Mouse (Mus musculus): Measurements from ENCODE around the gene Slc2a5. TPM values are rescaled to one million over a fixed set of nuclear protein-coding genes. Genes with fewer than 3 reads are reported as not detected.
A peak's percentile ranks its signal among the peaks of the same experiment; 100 is the strongest.

Slc2a5 gene
- polyA plus RNA-seq, 1 experiment from 2014 or later: 2.8 TPM

DNA sequence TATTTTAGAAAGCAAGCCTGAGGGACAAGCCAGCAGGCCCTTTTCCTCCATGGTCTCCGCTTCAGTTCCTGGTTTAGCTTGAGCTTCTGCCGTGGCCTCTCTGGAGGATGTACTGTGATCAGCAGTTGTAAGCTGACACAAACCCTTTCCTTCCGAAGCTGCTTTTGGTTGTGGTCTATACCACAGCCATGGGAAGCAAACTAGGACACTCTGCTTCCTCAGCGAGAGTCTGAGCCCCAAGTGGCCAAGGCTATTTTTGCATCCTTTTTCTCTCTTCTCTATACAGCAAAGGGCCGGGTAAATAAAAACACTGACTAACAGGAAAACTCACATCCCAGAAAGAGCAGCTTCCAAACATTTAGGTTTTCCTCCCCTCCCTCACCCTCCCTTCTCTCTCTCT, 1.8 kb upstream of the Slc2a5 start:
- Histone ChIP-seq H3K36me3 (replicated peaks; ENCODE audit: control insufficient read depth, insufficient read depth) (no peaks in the 10 kb centered on the region), H3K4me3 (replicated peaks; ENCODE audit: low read length) (no peak overlapping the region), H3K9ac (no peak overlapping the region), H3K27me3 (ENCODE audit: control insufficient read depth, insufficient read depth, low read length) (no peaks in the 10 kb centered on the region), H3K4me2 (replicated peaks) (no peak overlapping the region), H3K4me1 (replicated peaks; ENCODE audit: control insufficient read depth, insufficient read depth, low read length) (no peaks in the 10 kb centered on the region; the same call in 1 of the 2 replicates), H3K27ac (no peak overlapping the region), H3K9me3 (ENCODE audit: control insufficient read depth, low read length) (no peaks in the 10 kb centered on the region)
- DNase-seq (ENCODE audit: low spot score): peak; percentile 51
- no peak for ATAC-seq (ENCODE audit: low FRiP score)
- 43% methylated on average over 5 of the region's 5 CpGs for WGBS

DNA sequence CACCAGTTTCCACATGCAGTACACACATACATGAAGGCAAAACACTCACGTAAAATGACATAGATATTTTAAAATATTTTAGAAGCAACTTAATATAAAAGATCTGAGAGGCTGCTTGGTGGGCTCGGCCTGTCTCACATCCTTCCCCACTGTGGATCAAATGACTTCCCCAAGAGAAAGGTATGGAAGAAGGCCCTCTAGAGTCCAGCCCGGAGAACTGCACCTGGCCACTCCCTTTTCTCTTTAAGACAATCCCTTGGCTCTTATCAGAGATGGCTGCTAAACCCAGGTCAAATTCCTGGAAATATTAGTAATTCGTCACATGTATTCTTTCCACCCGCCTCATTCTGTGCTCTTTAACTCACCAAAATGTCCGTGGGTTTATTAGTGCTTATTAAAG, 920 bp upstream of the Slc2a5 start:
- Histone ChIP-seq H3K27ac (no peak overlapping the region), H3K9ac (no peak overlapping the region), H3K9me3 (ENCODE audit: control insufficient read depth, low read length) (no peaks in the 10 kb centered on the region), H3K27me3 (ENCODE audit: control insufficient read depth, insufficient read depth, low read length) (no peaks in the 10 kb centered on the region), H3K4me2 (replicated peaks) (no peak overlapping the region), H3K4me1 (replicated peaks; ENCODE audit: control insufficient read depth, insufficient read depth, low read length) (no peaks in the 10 kb centered on the region; the same call in 1 of the 2 replicates), H3K4me3 (replicated peaks; ENCODE audit: low read length) (no peak overlapping the region), H3K36me3 (replicated peaks; ENCODE audit: control insufficient read depth, insufficient read depth) (no peaks in the 10 kb centered on the region)
- no peak for DNase-seq (ENCODE audit: low spot score)
- no peak for ATAC-seq (ENCODE audit: low FRiP score)
- WGBS: 71% methylated on average over 6 of the region's 6 CpGs

DNA sequence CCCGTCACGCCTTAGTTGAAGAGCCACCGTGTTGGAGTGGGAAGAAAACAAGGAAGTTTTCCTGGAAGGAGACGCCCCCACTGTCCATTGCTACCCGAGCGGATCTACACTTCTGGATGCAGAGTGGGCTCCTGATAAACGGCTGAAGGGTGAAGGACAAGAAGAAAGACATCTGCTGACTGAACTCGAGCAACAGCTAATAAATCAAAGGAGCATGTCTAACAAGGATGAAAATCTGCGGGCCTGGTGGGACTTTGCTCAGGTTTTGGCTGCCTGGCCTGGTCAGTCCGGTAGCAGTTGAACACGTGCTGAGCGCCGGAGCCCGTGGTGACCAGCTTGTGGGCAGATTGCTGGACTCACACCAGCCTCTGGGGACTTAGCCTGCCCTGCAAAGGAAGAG, 557 bp downstream of the Slc2a5 start:
- no peaks in the 10 kb centered on the region for H3K27me3 ChIP-seq (ENCODE audit: control insufficient read depth, insufficient read depth, low read length)
- H3K27ac ChIP-seq: no peak overlapping the region
- WGBS: 57% methylated on average over 14 of the region's 14 CpGs
- H3K9ac ChIP-seq: no peak overlapping the region
- no peak overlapping the region for H3K4me3 ChIP-seq (replicated peaks; ENCODE audit: low read length)
- no peaks in the 10 kb centered on the region for H3K36me3 ChIP-seq (replicated peaks; ENCODE audit: control insufficient read depth, insufficient read depth)
- DNase-seq (ENCODE audit: low spot score) (no peak), ATAC-seq (ENCODE audit: low FRiP score) (no peak)
- H3K9me3 ChIP-seq (ENCODE audit: control insufficient read depth, low read length): no peaks in the 10 kb centered on the region
- H3K4me2 ChIP-seq (replicated peaks): peak overlapping the region; percentile 39; the same call in 1 of the 2 replicates
- no peaks in the 10 kb centered on the region; the same call in 1 of the 2 replicates for H3K4me1 ChIP-seq (replicated peaks; ENCODE audit: control insufficient read depth, insufficient read depth, low read length)

DNA sequence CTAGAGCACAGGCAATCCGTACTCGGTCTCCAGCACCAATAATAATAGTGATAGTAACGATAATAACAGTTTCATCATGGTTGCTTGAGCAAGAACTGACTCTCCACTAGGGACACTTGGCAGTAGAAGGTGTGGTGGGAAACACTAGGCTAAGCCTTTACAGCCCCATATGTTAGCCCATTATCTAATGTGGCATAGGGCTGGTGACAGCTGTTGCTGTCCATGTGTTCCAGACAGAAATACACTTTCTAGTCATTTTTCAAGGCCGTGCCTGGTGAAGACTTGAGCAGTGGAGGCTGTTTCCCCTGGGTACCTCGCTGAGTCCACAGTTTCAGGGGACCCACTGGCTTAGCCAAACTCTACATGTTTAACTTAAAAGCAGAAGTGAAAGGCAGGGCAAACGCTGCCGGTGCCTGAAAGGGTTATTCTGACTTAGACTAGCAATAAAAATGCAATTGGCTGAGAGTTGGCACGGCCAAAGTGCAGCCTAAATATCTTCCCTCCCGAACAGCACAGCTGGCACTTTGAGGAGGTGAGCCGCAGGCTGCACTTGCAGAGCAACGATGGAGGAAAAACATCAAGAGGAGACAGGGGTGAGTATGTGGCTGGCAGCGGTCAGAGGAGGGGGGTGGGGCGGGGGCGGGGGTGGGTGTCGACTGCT, 1.2 kb downstream of the Slc2a5 start:
- ATAC-seq (ENCODE audit: low FRiP score): no peak; the same call in 1 of the 2 replicates
- no peaks in the 10 kb centered on the region for H3K36me3 ChIP-seq (replicated peaks; ENCODE audit: control insufficient read depth, insufficient read depth)
- no peak overlapping the region for H3K4me2 ChIP-seq (replicated peaks)
- no peak overlapping the region for H3K27ac ChIP-seq
- no peaks in the 10 kb centered on the region; the same call in 1 of the 2 replicates for H3K4me1 ChIP-seq (replicated peaks; ENCODE audit: control insufficient read depth, insufficient read depth, low read length)
- H3K4me3 ChIP-seq (replicated peaks; ENCODE audit: low read length): no peak overlapping the region
- H3K27me3 ChIP-seq (ENCODE audit: control insufficient read depth, insufficient read depth, low read length): no peaks in the 10 kb centered on the region
- no peaks in the 10 kb centered on the region for H3K9me3 ChIP-seq (ENCODE audit: control insufficient read depth, low read length)
- no peak for DNase-seq (ENCODE audit: low spot score)
- no peak overlapping the region for H3K9ac ChIP-seq
- WGBS: 49% methylated on average over 15 of the region's 15 CpGs

DNA sequence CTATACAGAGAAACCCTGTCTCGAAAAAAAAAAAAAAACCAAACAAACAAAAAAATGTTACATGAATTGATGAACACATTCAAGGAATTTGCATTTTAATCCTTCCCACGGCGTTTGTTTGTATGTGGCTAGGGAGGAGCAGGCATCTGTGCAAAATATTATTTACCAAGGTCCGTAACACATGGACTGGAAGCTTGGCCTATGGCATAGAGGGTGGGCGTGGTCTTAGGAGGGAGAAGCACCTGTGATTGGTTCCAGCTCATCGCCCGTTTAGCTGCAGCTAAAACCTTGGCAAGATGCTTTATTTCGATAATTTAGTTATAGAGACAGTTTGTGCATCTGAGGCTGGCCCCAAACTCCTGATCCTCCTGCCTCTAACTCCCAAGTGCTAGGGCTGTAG, 2.3 kb downstream of the Slc2a5 start:
- DNase-seq (ENCODE audit: low spot score): no peak
- Histone ChIP-seq H3K4me3 (replicated peaks; ENCODE audit: low read length) (no peak overlapping the region), H3K27ac (no peak overlapping the region), H3K27me3 (ENCODE audit: control insufficient read depth, insufficient read depth, low read length) (no peaks in the 10 kb centered on the region), H3K4me1 (replicated peaks; ENCODE audit: control insufficient read depth, insufficient read depth, low read length) (no peaks in the 10 kb centered on the region; the same call in 1 of the 2 replicates), H3K4me2 (replicated peaks) (no peak overlapping the region), H3K9ac (no peak overlapping the region), H3K9me3 (ENCODE audit: control insufficient read depth, low read length) (no peaks in the 10 kb centered on the region), H3K36me3 (replicated peaks; ENCODE audit: control insufficient read depth, insufficient read depth) (no peaks in the 10 kb centered on the region)
- no peak for ATAC-seq (ENCODE audit: low FRiP score)
- 71% methylated on average over 8 of the region's 8 CpGs for WGBS

DNA sequence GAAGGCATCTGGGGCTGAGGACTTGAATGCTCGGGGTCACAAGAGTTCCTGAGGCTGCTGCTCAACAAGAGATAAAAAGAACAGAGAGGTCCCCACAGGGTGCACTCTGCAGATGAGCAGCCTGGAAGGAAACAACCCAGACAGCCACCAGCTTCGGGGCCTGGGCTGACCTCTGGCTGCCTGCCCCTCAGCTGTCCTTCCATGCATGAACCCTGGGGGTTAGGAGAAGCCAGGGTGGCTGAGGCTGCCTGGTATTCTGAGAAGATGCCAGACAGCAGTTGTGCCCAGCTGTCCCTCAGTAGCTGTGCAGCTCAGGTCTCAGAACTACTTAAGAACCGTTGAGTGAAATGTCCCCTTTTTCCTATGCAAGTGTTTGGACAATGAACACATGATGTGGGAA, 3.4 kb downstream of the Slc2a5 start:
- no peak for ATAC-seq (ENCODE audit: low FRiP score)
- Histone ChIP-seq H3K36me3 (replicated peaks; ENCODE audit: control insufficient read depth, insufficient read depth) (no peaks in the 10 kb centered on the region), H3K4me2 (replicated peaks) (no peak overlapping the region), H3K9ac (no peak overlapping the region), H3K27me3 (ENCODE audit: control insufficient read depth, insufficient read depth, low read length) (no peaks in the 10 kb centered on the region), H3K9me3 (ENCODE audit: control insufficient read depth, low read length) (no peaks in the 10 kb centered on the region), H3K4me1 (replicated peaks; ENCODE audit: control insufficient read depth, insufficient read depth, low read length) (no peaks in the 10 kb centered on the region; the same call in 1 of the 2 replicates), H3K27ac (no peak overlapping the region), H3K4me3 (replicated peaks; ENCODE audit: low read length) (no peak overlapping the region)
- DNase-seq (ENCODE audit: low spot score): no peak
- 58% methylated on average over 3 of the region's 3 CpGs for WGBS

DNA sequence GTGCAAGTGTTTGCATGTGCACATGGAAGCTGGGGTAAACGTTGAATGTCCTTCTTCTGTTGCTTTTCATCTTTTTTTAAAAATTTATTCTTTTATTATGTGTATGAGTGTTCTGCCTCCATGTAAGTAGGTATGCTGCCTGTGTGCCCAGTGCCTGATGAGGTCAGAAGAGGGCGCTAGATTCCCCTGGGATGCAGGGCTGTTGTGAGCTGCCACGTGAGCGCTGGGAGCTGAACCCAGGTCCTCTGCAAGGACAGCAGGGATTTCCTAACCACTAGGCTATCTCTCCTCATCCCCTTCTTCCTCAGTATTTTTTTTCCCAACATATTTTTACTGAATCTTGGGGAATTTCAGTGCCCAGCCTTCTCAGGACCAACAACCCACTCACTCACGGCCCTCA, 7.3 kb downstream of the Slc2a5 start:
- no peak overlapping the region for H3K9ac ChIP-seq
- 88% methylated on average over 5 of the region's 5 CpGs for WGBS
- no peaks in the 10 kb centered on the region for H3K4me1 ChIP-seq (replicated peaks; ENCODE audit: control insufficient read depth, insufficient read depth, low read length)
- no peak overlapping the region for H3K4me3 ChIP-seq (replicated peaks; ENCODE audit: low read length)
- no peak for DNase-seq (ENCODE audit: low spot score)
- no peaks in the 10 kb centered on the region for H3K36me3 ChIP-seq (replicated peaks; ENCODE audit: control insufficient read depth, insufficient read depth)
- H3K9me3 ChIP-seq (ENCODE audit: control insufficient read depth, low read length): no peaks in the 10 kb centered on the region
- no peak overlapping the region for H3K27ac ChIP-seq
- H3K27me3 ChIP-seq (ENCODE audit: control insufficient read depth, insufficient read depth, low read length): no peaks in the 10 kb centered on the region
- ATAC-seq (ENCODE audit: low FRiP score): no peak
- H3K4me2 ChIP-seq (replicated peaks): no peak overlapping the region

DNA sequence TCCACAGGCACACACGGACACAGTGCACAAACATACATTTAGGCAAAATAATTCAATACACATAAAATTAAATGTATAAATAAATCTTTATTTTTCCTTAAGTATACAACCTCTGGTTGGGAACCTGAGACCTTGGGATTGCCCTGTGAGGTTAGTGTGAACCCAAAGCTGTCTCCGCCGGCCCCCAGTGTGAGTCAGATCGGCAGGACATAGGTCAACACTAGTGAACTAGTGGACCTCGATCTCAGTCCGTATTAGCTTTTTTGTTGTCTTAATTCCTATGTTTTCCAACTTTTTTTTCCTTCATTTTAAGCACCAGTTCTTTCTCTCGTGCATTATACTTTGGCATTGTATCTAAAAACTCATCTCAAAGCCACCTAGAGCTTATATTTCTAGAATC, 8.8 kb downstream of the Slc2a5 start:
- ATAC-seq (ENCODE audit: low FRiP score) (no peak), DNase-seq (ENCODE audit: low spot score) (no peak)
- Histone ChIP-seq H3K4me3 (replicated peaks; ENCODE audit: low read length) (no peak overlapping the region), H3K27ac (no peak overlapping the region), H3K27me3 (ENCODE audit: control insufficient read depth, insufficient read depth, low read length) (no peaks in the 10 kb centered on the region), H3K4me2 (replicated peaks) (no peak overlapping the region), H3K9ac (no peak overlapping the region), H3K4me1 (replicated peaks; ENCODE audit: control insufficient read depth, insufficient read depth, low read length) (no peaks in the 10 kb centered on the region), H3K9me3 (ENCODE audit: control insufficient read depth, low read length) (no peaks in the 10 kb centered on the region), H3K36me3 (replicated peaks; ENCODE audit: control insufficient read depth, insufficient read depth) (no peaks in the 10 kb centered on the region)
- WGBS: 92% methylated on average over 7 of the region's 7 CpGs

DNA sequence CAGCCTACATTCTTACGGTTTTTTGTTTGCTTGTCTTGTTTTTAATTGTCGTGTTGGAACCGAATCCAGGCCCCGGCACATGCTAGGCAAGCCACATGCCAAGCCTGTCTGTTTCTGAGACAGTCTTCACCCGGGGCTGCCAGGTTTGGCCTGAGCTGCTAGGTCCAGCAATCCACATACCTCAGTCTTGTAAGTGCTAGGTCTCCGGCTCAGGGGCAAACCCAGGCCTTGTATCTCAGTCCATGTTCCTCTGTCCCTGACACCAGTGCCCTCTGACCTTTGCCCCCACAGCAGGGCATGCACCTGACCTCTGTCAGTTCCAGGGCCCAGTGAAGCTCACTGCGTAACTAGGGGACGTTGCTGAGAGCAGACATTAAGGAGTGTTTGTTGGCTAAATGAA, 9.5 kb downstream of the Slc2a5 start:
- no peaks in the 10 kb centered on the region for H3K27me3 ChIP-seq (ENCODE audit: control insufficient read depth, insufficient read depth, low read length)
- H3K9ac ChIP-seq: no peak overlapping the region
- 60% methylated on average over 8 of the region's 8 CpGs for WGBS
- no peak overlapping the region for H3K27ac ChIP-seq
- H3K9me3 ChIP-seq (ENCODE audit: control insufficient read depth, low read length): no peaks in the 10 kb centered on the region
- no peaks in the 10 kb centered on the region for H3K4me1 ChIP-seq (replicated peaks; ENCODE audit: control insufficient read depth, insufficient read depth, low read length)
- DNase-seq (ENCODE audit: low spot score): no peak
- no peak overlapping the region for H3K4me3 ChIP-seq (replicated peaks; ENCODE audit: low read length)
- H3K4me2 ChIP-seq (replicated peaks): no peak overlapping the region
- no peak for ATAC-seq (ENCODE audit: low FRiP score)
- no peaks in the 10 kb centered on the region for H3K36me3 ChIP-seq (replicated peaks; ENCODE audit: control insufficient read depth, insufficient read depth)

DNA sequence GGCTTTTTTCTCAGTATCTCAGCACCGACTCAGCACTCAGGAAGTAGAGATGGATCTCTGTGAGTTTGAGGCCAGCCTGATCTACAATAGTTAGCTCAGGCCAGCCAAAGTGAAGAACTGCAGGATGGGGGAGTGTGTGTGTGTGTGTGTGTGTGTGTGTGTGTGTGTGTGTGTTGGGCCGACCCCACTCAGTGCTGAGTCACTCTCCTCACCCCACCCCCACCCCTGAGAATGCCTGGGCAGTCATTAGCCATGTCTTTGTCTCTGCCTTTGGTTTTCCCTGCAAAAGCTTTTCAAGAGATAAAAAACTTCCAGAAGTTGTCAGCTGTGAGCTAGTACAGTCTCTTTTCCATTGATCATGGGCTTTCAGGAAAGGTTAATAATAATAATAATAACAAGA, 11.6 kb downstream of the Slc2a5 start:
- Histone ChIP-seq H3K27me3 (ENCODE audit: control insufficient read depth, insufficient read depth, low read length) (no peaks in the 10 kb centered on the region), H3K9ac (no peak overlapping the region), H3K9me3 (ENCODE audit: control insufficient read depth, low read length) (no peaks in the 10 kb centered on the region), H3K4me3 (replicated peaks; ENCODE audit: low read length) (no peak overlapping the region), H3K4me1 (replicated peaks; ENCODE audit: control insufficient read depth, insufficient read depth, low read length) (no peaks in the 10 kb centered on the region), H3K27ac (no peak overlapping the region), H3K36me3 (replicated peaks; ENCODE audit: control insufficient read depth, insufficient read depth) (no peaks in the 10 kb centered on the region), H3K4me2 (replicated peaks) (no peak overlapping the region)
- 56% methylated on average over 2 of the region's 2 CpGs for WGBS
- ATAC-seq (ENCODE audit: low FRiP score) (no peak), DNase-seq (ENCODE audit: low spot score) (no peak)
